Mouse (Mus musculus) ES-CJ7 (cell line): ENCODE results near the gene Cep57.
"Not testable (repeated sequence)": the region's sequence is repeated elsewhere in the genome, so short reads cannot be mapped to it uniquely, and the experiment has no call there.

Experiments
- DNase-seq: peaks from one replicate; pipeline ENCODE4 v3.0.0; 2011; ENCODE audit warnings: low read depth, low spot score

Cep57 gene

DNA sequence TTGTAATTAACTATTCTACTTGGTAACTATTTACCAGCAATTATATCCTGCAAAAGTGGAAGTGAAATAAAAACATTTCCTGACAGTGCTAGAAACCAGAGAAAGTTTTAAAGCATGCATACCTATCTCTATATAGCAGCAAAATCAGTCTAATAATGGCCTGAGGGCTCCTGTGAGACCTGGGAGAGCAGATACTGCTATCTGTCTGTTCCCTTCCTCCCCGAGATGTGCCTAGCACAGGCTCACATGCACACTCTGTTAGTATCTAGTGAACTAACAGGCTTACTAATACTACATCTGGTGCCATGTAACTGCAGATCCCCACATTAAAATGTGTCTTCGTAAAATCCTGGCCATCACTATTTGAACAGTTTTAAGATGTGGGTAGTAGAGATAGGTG lies 32.2 kb downstream of the Cep57 start:
- no peak for DNase-seq

DNA sequence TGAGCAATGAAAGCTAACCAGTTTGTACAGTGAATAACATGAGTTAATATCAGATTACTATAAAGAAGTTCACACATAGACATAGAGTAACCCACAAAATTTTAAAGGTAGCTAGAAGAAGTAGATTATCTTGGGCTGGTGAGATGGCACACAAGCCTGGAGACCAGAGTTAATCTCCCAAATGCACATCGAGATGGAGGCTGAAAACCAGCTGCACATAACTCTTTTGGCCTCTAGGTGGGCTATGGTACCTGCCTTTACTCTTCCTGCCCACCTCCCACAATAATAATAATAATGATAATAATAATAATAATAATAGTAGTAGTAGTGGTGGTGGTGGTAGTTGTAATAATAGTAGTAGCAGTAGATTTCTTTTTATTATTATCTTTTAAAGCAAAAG lies 32.6 kb downstream of the Cep57 start:
- DNase-seq: no peak

DNA sequence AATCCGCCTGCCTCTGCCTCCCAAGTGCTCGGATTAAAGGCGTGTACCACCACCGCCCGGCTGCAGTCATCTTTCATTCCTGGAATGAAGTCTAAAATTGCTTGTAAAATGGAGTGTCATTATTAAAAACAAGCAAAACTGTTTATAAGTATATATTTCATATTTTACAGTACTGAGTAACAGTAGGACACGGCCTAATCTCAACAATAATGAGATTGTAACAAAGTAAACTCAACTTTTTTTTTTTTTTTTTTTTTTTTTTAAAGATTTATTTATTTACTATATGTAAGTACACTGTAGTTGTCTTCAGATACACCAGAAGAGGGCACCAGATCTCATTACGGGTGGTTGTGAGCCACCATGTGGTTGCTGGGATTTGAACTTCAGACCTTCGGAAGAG lies 36.0 kb downstream of the Cep57 start:
- DNase-seq: not testable (repeated sequence)

GRCm38 (mm10) chr9:13781985-13782384 lies 44.9 kb downstream of the Cep57 start:
- no peak for DNase-seq

DNA sequence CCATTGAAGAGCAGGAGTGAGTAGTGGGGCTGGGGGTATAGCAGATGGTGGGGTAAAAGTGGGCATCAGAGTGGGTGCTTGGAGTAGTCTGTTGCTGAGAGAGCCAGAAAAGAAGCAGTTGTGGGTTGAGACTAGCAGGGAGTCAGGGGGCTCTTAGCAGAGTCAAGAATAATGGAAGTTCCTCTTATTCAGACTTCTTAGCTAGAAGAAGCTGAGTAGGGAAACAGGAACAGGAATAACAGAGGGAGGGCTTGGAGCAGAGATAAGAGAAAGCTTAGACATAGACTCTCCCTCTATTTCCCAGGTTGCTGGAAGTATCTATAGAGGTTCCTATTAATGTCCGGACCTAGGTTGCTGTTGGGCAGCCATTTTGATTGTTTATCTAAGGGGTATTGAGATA lies 52.2 kb downstream of the Cep57 start:
- no peak for DNase-seq

- DNase-seq: no peak
Observed at GRCm38 (mm10) chr9:13766570-13766969, 60.3 kb downstream of the Cep57 start.

DNA sequence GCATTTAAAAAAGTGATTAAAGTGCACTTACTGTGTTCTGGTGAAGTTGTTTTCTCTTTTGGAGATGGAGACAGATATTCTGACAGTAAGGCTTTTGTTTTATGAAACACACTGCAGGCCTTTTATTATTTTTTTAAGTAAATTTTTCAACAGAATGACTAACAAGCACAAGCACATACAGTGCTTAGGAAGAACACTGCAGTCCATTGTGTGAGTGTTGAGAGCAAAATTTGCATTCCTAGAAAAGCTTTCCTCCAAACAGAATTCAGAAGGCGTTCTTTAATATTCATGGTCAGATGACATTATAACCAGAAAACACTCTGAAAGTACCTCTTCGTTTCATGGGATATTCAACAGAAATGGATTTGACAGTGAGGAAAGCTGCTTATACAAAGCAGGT lies 61.3 kb downstream of the Cep57 start:
- DNase-seq: no peak

GRCm38 (mm10) chr9:13760430-13760829 lies 66.5 kb downstream of the Cep57 start:
- no peak for DNase-seq
